Mouse (Mus musculus): ENCODE measurements around the gene Tcap.
A peak's percentile ranks its signal among the peaks of the same experiment; 100 is the strongest.

The Tcap gene

GRCm38 (mm10) chr11:98412273-98412796 lies 28.7 kb downstream of the Tcap start, which contains the start of gene Erbb2:
TSS of gene Erbb2 (plus strand) at chr11:98412470.
- DNase-seq (ENCODE audit: low read depth, low spot score) = peak; percentile 96

DNA sequence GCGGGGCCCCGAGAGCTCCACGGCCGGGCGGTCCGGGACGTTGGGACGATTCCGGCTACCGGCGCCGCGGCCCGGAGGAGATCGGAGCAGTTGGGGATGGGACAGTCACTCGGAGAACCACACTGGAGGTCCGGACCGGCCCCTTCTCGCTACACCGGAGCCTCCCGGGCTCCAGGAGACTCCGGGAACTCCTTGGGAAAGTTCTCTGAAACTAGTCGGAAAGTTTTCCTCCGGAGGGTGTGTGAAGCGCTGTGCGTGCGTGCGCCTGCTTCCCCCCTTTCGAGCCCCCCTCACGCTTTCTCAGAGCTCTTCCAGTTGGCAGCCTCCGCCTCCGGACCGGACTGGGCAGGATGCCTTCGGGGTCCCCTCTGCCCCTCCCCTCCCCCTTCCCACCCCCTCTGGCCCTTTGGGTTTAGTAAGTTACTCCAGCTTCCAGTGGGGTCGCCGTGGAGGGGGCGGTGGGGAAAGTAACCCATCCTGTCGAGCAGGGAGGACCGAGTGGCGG lies 29.2 kb downstream of the Tcap start:
- DNase-seq (ENCODE audit: low read depth, low spot score) = peak; percentile 27

GRCm38 (mm10) chr11:98413731-98414130 lies 30.1 kb downstream of the Tcap start:
- DNase-seq (ENCODE audit: low read depth, low spot score) = no peak

- no peak for DNase-seq (ENCODE audit: low read depth, low spot score)
Measured at GRCm38 (mm10) chr11:98414162-98414561, 30.6 kb downstream of the Tcap start.

DNA sequence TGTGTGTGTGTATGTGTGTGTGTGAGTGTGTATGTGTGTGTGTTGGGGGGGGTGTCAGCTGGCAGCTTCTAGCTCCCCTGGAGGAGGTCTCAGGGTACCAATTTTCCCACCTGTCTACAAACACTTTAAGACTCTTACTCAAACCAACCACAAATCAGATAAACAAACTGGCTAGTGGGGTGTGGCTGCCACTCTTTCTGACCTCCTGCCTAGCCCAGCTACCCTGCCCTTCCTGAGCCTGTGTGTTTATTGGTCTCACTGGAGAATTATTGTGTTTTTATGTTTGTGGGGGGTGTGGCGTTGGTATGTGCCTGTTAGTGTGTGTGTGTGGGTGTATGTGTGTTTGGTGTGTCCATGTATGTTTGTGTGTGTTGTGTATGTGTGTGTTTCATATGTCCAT lies 33.5 kb downstream of the Tcap start:
- DNase-seq (ENCODE audit: low read depth, low spot score) = no peak

GRCm38 (mm10) chr11:98418273-98418672 lies 34.7 kb downstream of the Tcap start:
- DNase-seq (ENCODE audit: low read depth, low spot score) = no peak

- DNase-seq (ENCODE audit: low read depth, low spot score) = no peak
Measured at GRCm38 (mm10) chr11:98418939-98419547, 35.4 kb downstream of the Tcap start.

DNA sequence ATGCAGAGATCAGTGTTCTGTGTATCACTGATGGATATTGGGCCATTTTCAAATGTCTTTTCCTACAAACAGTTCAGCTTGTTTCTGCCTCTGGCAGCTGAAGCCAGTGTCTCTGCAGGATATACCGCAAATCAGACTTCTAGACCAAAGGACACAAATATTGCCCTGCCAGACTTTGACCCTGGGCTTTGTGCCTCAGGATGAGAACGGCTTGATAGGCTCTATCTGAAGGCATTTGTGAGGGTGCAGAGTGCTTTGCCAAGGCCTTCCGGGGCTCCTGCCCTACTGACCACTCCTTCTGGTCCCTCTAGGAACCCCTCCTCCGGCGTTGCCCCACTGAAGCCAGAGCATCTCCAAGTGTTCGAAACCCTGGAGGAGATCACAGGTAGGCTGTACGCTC lies 43.0 kb downstream of the Tcap start:
- DNase-seq (ENCODE audit: low read depth, low spot score) = no peak

DNA sequence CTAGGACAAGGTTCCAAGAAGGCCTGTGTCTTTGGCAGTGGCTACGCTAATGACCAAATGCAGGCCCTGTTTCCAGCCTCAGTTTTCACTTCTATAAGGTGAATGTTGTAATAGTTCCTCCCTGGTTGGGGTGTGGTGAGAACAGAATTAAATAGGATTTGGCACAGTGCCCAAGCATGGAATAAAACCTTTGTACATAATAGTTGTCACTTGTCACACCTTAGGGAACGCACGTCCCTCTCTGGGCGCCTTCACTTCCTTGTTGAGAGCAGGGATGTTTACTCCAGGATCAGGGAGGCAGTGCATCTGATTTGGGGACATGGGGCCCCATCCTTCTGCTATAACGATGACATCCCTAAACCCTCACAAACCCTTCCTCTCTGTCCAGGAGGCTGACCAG lies 44.8 kb downstream of the Tcap start:
- no peak for DNase-seq (ENCODE audit: low read depth, low spot score)

- no peak for DNase-seq (ENCODE audit: low read depth, low spot score)
Measured at GRCm38 (mm10) chr11:98431743-98432502, 48.3 kb downstream of the Tcap start.

Data from ZHBTc4 (cell line).